Mouse (Mus musculus): ENCODE results near the gene Cd38. TPM values are rescaled to one million over a fixed set of nuclear protein-coding genes. Genes with fewer than 3 reads are reported as not detected.

Gene Cd38
- polyA plus RNA-seq, 1 experiment, result 5.7 TPM

DNA sequence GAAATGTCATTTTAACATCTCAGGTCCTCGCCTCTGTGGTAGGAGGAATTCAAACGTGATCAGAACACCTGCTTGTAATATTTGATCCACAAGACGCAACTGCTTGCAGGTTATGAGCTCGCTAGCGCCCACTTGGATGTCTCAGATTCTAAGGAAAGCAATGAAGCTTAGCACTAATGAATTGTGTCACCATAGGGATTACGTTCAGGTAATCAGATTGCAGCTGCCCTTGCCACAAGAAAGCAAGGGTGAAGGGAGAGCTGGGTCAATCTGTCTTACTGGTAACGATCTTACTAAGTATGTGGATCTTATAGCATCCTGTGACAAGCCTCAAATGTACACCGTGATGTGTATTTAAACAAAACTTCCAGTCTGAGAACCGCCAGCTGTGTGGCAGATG is 41.0 kb upstream of the Cd38 start:
- no peak overlapping the region for H3K4me3 ChIP-seq (replicated peaks; ENCODE audit: control insufficient read depth, low read depth, low read length)
- TF ChIP-seq CTCF (IDR thresholded peaks at IDR 0.05; ENCODE audit: control insufficient read depth, insufficient read depth, low read length), result no peak
- TF ChIP-seq POLR2A (IDR thresholded peaks at IDR 0.05; ENCODE audit: borderline replicate concordance, control insufficient read depth, low read depth, low read length), result no peak
- H3K27ac ChIP-seq (ENCODE audit: control insufficient read depth, insufficient read depth, low read depth, low read length, poor library complexity), result peak overlapping the region; percentile 6; the same call in 1 of the 2 replicates
- WGBS, result 60% methylated on average over 9 of the region's 9 CpGs
- H3K4me1 ChIP-seq (ENCODE audit: control insufficient read depth, insufficient read depth, low read length), result peaks cover 3% of the 10 kb centered on the region; the same call in 1 of the 2 replicates

DNA sequence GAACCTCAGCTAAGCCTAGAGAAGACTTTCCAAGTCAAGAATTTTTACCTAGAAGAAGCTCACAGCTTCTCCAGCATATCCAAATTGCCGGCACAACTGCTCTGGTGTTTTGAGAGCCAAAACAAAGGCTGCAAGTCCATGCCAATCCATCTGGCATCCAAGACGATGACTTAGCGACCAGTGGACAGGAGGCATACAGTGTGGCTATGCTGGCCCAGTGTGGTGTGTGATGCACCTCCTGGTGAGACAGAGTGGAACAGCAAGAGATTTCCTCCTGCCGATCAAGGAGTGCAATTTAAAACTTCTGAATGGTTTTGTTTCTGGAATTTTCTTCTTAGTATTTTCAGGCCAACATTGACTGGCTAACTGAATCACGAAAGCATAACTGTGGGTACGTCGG is 31.8 kb upstream of the Cd38 start:
- H3K4me1 ChIP-seq (ENCODE audit: control insufficient read depth, insufficient read depth, low read length), result peaks cover 1% of the 10 kb centered on the region; the same call in 1 of the 2 replicates
- no peak for TF ChIP-seq POLR2A (IDR thresholded peaks at IDR 0.05; ENCODE audit: borderline replicate concordance, control insufficient read depth, low read depth, low read length)
- TF ChIP-seq CTCF (IDR thresholded peaks at IDR 0.05; ENCODE audit: control insufficient read depth, insufficient read depth, low read length), result peak; percentile 42; the same call in 1 of the 2 replicates
- H3K27ac ChIP-seq (ENCODE audit: control insufficient read depth, insufficient read depth, low read depth, low read length, poor library complexity), result no peak overlapping the region
- H3K4me3 ChIP-seq (replicated peaks; ENCODE audit: control insufficient read depth, low read depth, low read length), result no peak overlapping the region
- 85% methylated on average over 7 of the region's 7 CpGs for WGBS

DNA sequence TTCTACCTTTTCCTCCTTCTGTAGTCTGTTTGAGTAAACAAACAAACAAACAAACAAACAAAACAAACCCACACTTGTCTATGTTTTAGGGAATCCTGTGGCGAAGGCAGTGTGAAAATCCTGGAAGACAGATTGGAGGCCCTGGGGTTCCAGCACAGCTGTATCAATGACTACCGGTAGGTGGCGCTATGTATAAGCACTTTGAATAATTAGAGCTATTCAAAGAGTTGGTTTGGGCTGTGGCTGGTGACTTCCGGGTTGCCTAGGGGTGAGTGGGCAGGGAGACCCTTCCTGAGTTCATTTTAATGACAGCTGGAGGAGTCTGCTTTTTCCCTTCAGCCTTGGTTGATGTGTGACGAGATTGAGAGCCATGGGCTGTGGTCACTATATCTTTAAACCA is 31.0 kb upstream of the Cd38 start:
- 25% methylated on average over 5 of the region's 5 CpGs for WGBS
- no peak overlapping the region for H3K27ac ChIP-seq (ENCODE audit: control insufficient read depth, insufficient read depth, low read depth, low read length, poor library complexity)

DNA sequence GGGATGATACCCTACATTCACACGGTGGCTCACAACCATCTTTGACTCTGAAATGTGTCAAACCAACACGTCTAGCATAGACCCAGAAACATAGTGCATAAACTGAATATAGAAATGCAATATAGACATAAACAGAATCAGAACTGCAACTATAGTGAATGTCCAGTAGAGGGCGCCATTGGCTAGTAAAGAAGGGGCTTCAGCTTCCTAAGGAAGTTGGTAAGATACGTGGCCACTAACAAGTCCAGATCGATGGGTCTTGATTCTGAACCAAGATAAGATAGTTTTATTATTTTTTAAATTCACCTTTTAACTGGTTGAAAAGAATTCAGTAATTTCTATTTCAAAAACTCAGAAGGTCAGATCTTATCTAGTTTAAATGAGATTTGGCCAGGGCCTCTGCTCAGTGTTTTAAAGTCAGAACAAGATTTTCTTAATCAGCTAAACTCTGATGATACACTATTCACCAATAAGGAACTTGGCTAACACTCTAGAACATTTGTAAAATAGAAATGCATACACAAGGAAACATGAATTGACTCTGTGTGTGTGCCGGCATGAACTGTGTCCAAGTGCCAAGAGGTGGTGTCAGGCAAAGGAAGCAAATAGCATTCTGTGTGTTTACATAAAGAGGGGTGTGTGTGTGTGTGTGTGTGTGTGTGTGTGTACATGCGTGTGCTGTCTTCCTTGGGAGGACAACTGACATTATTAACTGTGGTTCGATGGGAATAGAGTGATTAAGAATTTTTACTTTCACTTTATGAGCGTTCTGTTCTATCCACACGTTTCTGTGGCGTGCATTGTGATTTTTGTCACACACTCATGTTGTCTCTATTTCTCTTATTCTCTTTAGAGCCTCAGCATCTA is 27.0 kb upstream of the Cd38 start:
- Histone ChIP-seq H3K4me3 (replicated peaks; ENCODE audit: control insufficient read depth, low read depth, low read length) (peak overlapping the region; percentile 76), H3K4me1 (ENCODE audit: control insufficient read depth, insufficient read depth, low read length) (peaks cover 2% of the 10 kb centered on the region; the same call in 1 of the 2 replicates), H3K27ac (ENCODE audit: control insufficient read depth, insufficient read depth, low read depth, low read length, poor library complexity) (no peak overlapping the region; the same call in 1 of the 2 replicates)
- no peak for TF ChIP-seq POLR2A (IDR thresholded peaks at IDR 0.05; ENCODE audit: borderline replicate concordance, control insufficient read depth, low read depth, low read length)
- 0 out of 2 replicates have a peak, but pooled peaks have one; percentile 14 for TF ChIP-seq CTCF (IDR thresholded peaks at IDR 0.05; ENCODE audit: control insufficient read depth, insufficient read depth, low read length)
- 1% methylated on average over 11 of the region's 11 CpGs for WGBS

More for the DNA sequence above, 31.0 kb upstream of the Cd38 start:
- TF ChIP-seq POLR2A (IDR thresholded peaks at IDR 0.05; ENCODE audit: borderline replicate concordance, control insufficient read depth, low read depth, low read length), result no peak
- TF ChIP-seq CTCF (IDR thresholded peaks at IDR 0.05; ENCODE audit: control insufficient read depth, insufficient read depth, low read length), result peak; percentile 47; the same call in 1 of the 2 replicates
- Histone ChIP-seq H3K4me3 (replicated peaks; ENCODE audit: control insufficient read depth, low read depth, low read length) (no peak overlapping the region), H3K4me1 (ENCODE audit: control insufficient read depth, insufficient read depth, low read length) (peaks cover 2% of the 10 kb centered on the region; the same call in 1 of the 2 replicates)

DNA sequence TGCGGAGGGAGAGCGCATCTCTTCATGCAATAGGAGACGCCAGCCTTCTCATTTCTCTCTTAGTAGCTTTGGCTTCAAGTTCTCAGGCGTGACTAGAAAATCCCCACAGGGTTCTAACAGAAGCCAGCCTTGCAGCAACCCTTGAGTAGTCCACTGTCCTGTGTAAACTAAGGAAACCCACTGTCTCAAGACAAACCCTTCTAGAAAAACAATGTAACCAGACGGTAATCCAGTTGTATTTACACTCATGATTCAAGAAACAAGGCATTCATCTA is 26.4 kb upstream of the Cd38 start:
- TF ChIP-seq POLR2A (IDR thresholded peaks at IDR 0.05; ENCODE audit: borderline replicate concordance, control insufficient read depth, low read depth, low read length), result no peak
- no peak for TF ChIP-seq CTCF (IDR thresholded peaks at IDR 0.05; ENCODE audit: control insufficient read depth, insufficient read depth, low read length)
- Histone ChIP-seq H3K4me3 (replicated peaks; ENCODE audit: control insufficient read depth, low read depth, low read length) (peak overlapping the region; percentile 76), H3K27ac (ENCODE audit: control insufficient read depth, insufficient read depth, low read depth, low read length, poor library complexity) (no peak overlapping the region; the same call in 1 of the 2 replicates), H3K4me1 (ENCODE audit: control insufficient read depth, insufficient read depth, low read length) (peaks cover 2% of the 10 kb centered on the region; the same call in 1 of the 2 replicates)
- 36% methylated on average over 5 of the region's 5 CpGs for WGBS

DNA sequence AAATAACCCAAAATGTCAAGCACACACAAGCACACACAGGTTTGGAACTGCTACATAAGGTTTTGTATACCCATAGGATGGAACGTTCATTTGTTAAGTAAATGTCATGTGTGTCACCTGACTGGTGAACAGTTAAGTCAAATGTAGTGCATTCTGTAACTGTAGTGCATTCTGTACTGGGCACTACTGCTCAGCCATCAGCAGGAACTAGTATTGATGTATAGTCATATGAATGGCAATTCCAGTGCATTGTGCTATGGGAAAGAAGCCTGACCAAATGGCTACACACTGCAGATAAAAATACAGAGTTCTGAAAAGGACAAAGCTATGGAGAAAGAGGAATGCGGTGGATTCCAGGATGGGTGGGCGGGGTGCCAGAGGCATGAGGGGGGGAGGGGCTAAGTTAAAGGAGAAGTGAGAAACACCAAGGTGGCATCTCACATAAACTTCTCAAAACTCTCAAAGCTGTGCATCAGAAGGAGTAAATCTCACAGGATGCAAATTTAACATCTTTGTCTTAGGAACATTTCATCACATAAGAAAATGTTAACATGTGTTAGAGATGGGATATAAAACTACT is 25.7 kb upstream of the Cd38 start:
- TF ChIP-seq POLR2A (IDR thresholded peaks at IDR 0.05; ENCODE audit: borderline replicate concordance, control insufficient read depth, low read depth, low read length) (no peak), CTCF (IDR thresholded peaks at IDR 0.05; ENCODE audit: control insufficient read depth, insufficient read depth, low read length) (no peak)
- H3K27ac ChIP-seq (ENCODE audit: control insufficient read depth, insufficient read depth, low read depth, low read length, poor library complexity), result no peak overlapping the region
- peaks cover 2% of the 10 kb centered on the region; the same call in 1 of the 2 replicates for H3K4me1 ChIP-seq (ENCODE audit: control insufficient read depth, insufficient read depth, low read length)
- H3K4me3 ChIP-seq (replicated peaks; ENCODE audit: control insufficient read depth, low read depth, low read length), result no peak overlapping the region
- WGBS, result 61% methylated on average over 3 of the region's 3 CpGs

DNA sequence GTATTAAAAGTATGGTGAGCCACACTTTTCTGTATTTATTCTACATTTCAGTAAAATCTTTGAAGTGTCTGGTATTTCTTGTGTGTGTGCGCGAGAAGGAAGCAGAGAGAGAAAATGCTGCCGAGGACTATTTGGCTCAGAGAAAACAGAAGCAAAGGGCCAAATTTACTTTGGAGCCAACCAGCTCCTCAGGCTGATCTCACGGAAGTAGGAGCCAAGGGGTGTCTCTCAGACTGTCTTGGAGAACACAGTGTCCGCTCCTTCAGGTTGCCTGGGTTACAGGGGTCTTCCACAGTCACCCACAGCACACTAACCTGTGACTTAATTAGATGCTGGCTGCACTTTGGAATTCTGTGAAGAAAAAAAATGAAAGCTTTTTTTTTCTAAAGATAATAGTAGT is 23.3 kb upstream of the Cd38 start:
- H3K4me3 ChIP-seq (replicated peaks; ENCODE audit: control insufficient read depth, low read depth, low read length), result no peak overlapping the region
- H3K27ac ChIP-seq (ENCODE audit: control insufficient read depth, insufficient read depth, low read depth, low read length, poor library complexity), result no peak overlapping the region
- WGBS, result 84% methylated on average over 5 of the region's 5 CpGs
- TF ChIP-seq CTCF (IDR thresholded peaks at IDR 0.05; ENCODE audit: control insufficient read depth, insufficient read depth, low read length) (no peak), POLR2A (IDR thresholded peaks at IDR 0.05; ENCODE audit: borderline replicate concordance, control insufficient read depth, low read depth, low read length) (no peak)
- peaks cover 2% of the 10 kb centered on the region; the same call in 1 of the 2 replicates for H3K4me1 ChIP-seq (ENCODE audit: control insufficient read depth, insufficient read depth, low read length)

DNA sequence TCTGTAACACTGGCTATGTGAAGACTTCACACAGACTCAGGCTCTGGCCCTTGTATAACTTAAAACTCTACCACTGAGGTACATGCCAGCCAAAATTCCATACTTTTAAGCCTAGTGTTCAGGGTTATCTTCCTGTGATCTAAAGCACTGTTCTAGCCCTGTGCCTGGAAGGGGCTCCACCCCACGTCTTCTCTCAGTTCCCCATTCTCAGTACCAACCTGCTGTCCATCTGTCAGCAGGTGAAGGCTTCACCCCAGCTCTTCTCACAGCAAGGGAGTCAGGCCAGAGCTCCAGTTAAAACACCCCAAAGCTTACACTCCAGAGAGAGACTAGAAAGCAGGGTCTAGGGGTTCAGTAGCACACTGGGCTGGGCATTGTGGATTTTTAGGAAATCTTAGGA is 22.7 kb upstream of the Cd38 start:
- Histone ChIP-seq H3K27ac (ENCODE audit: control insufficient read depth, insufficient read depth, low read depth, low read length, poor library complexity) (no peak overlapping the region), H3K4me3 (replicated peaks; ENCODE audit: control insufficient read depth, low read depth, low read length) (no peak overlapping the region), H3K4me1 (ENCODE audit: control insufficient read depth, insufficient read depth, low read length) (peaks cover 2% of the 10 kb centered on the region; the same call in 1 of the 2 replicates)
- TF ChIP-seq CTCF (IDR thresholded peaks at IDR 0.05; ENCODE audit: control insufficient read depth, insufficient read depth, low read length) (no peak), POLR2A (IDR thresholded peaks at IDR 0.05; ENCODE audit: borderline replicate concordance, control insufficient read depth, low read depth, low read length) (no peak)
- 11% methylated on average over 1 of the region's 1 CpGs for WGBS
